In genomic region chr7:19147497-19148045, GRCm38 (mm10) we compare ENCODE assay signal across 11 mouse cellular contexts. TPM values are rescaled to one million over a fixed set of nuclear protein-coding genes. Genes with fewer than 3 reads are reported as not detected.
DNase-seq lines count a peak whose midpoint lies in the region; ATAC-seq and TF ChIP-seq lines count a peak whose summit lies in the region.
"Had no signal": no experiment of that assay in that cellular context is flagged by ENCODE, and none has a peak within 500 bp of the region (broad histone marks: within the 10 kb centered on the region; RNA-seq: fewer than 3 reads in every experiment).

No protein-coding gene starts in this region.

- H3K9ac ChIP-seq in kidney, embryonic 14.5 days (ENCODE audit: low read depth, low read length), result no peak overlapping the region
- H3K9ac ChIP-seq in kidney, embryonic 16.5 days (replicated peaks; ENCODE audit: low read length), result no peak overlapping the region
- H3K9ac ChIP-seq in hindbrain, embryonic 12.5 days, result peak overlapping the region; percentile 9; the same call in 1 of the 2 replicates
- no peak overlapping the region for H3K9ac ChIP-seq in midbrain, embryonic 16.5 days (ENCODE audit: low read depth, low read length)

- intact Hi-C loops in gastrocnemius, adult 2 months (cut with DNase I), result loop anchor here (2.0 kb wide), 1 partner anchor 15 kb away; no protein-coding TSS in a partner anchor

- no peaks in the 10 kb centered on the region for H3K27me3 ChIP-seq in kidney, embryonic 14.5 days (ENCODE audit: control insufficient read depth, insufficient read depth, low read length)
- H3K27me3 ChIP-seq in kidney, embryonic 16.5 days (ENCODE audit: insufficient read depth, low read length), result no peaks in the 10 kb centered on the region
- H3K27me3 ChIP-seq in hindbrain, embryonic 12.5 days, result no peaks in the 10 kb centered on the region
- H3K27me3 ChIP-seq in midbrain, embryonic 16.5 days (ENCODE audit: control insufficient read depth, insufficient read depth, low read depth, low read length), result no peaks in the 10 kb centered on the region

- H3K4me1 ChIP-seq in kidney, embryonic 14.5 days (ENCODE audit: control insufficient read depth, insufficient read depth, low read length), result peaks cover 15% of the 10 kb centered on the region
- peaks cover 17% of the 10 kb centered on the region for H3K4me1 ChIP-seq in kidney, embryonic 16.5 days (ENCODE audit: insufficient read depth, low read length)
- H3K4me1 ChIP-seq in hindbrain, embryonic 12.5 days, result peaks cover 24% of the 10 kb centered on the region
- H3K4me1 ChIP-seq in midbrain, embryonic 16.5 days (ENCODE audit: control insufficient read depth, insufficient read depth, low read length), result peaks cover 18% of the 10 kb centered on the region

- ATAC-seq in kidney, embryonic 14.5 days (ENCODE audit: low FRiP score, low TSS enrichment), result no peak
- ATAC-seq in kidney, embryonic 16.5 days (ENCODE audit: low FRiP score, low TSS enrichment), result no peak
- ATAC-seq in hindbrain, embryonic 12.5 days (ENCODE audit: low FRiP score), result no peak
- no peak for ATAC-seq in midbrain, embryonic 16.5 days

- no peak overlapping the region for H3K27ac ChIP-seq in kidney, embryonic 14.5 days (ENCODE audit: low read depth, low read length)
- H3K27ac ChIP-seq in kidney, embryonic 16.5 days (ENCODE audit: low read length), result no peak overlapping the region
- no peak overlapping the region for H3K27ac ChIP-seq in hindbrain, embryonic 12.5 days
- no peak overlapping the region for H3K27ac ChIP-seq in midbrain, embryonic 16.5 days (ENCODE audit: low read length)
- H3K27ac ChIP-seq in gastrocnemius, adult 2 months, result no peak overlapping the region

- H3K4me2 ChIP-seq in kidney, embryonic 14.5 days (replicated peaks; ENCODE audit: low read depth, low read length), result peak overlapping the region; percentile 87
- no peak overlapping the region for H3K4me2 ChIP-seq in kidney, embryonic 16.5 days (replicated peaks; ENCODE audit: low read depth, low read length)
- H3K4me2 ChIP-seq in hindbrain, embryonic 12.5 days (replicated peaks), result peak overlapping the region; percentile 66
- H3K4me2 ChIP-seq in midbrain, embryonic 16.5 days (ENCODE audit: low read length), result peak overlapping the region; percentile 62

- peak; percentile 59 for DNase-seq in NIH3T3 (ENCODE audit: low read depth)
- no peak for DNase-seq in thymus, postnatal 36 days
- no peak for DNase-seq in adrenal gland, postnatal 4 days (ENCODE audit: low spot score in 2 of 2)
- DNase-seq in gastrocnemius, adult 2 months, result no peak
- DNase-seq: adrenal gland, postnatal 36 days; cerebellum, postnatal 36 days; lung, postnatal 10 days had no signal

- no peak overlapping the region for H3K4me3 ChIP-seq in kidney, embryonic 14.5 days (ENCODE audit: low read length)
- no peak overlapping the region for H3K4me3 ChIP-seq in kidney, embryonic 16.5 days (ENCODE audit: low read length)
- peak overlapping the region; percentile 60; the same call in 1 of the 2 replicates for H3K4me3 ChIP-seq in hindbrain, embryonic 12.5 days
- H3K4me3 ChIP-seq in midbrain, embryonic 16.5 days (ENCODE audit: low read depth, low read length), result peak overlapping the region; percentile 51; the same call in 1 of the 2 replicates
- no peak overlapping the region for H3K4me3 ChIP-seq in gastrocnemius, adult 2 months

- no peaks in the 10 kb centered on the region for H3K9me3 ChIP-seq in kidney, embryonic 14.5 days (ENCODE audit: control insufficient read depth, low read length)
- H3K9me3 ChIP-seq in kidney, embryonic 16.5 days (ENCODE audit: low read length), result no peaks in the 10 kb centered on the region
- no peaks in the 10 kb centered on the region for H3K9me3 ChIP-seq in hindbrain, embryonic 12.5 days (replicated peaks)
- H3K9me3 ChIP-seq in midbrain, embryonic 16.5 days (replicated peaks; ENCODE audit: control insufficient read depth, low read length, poor library complexity, severe bottlenecking), result no peaks in the 10 kb centered on the region

- no peak for TF ChIP-seq CTCF in gastrocnemius, adult 2 months (IDR thresholded peaks at IDR 0.05)

- WGBS in kidney, embryonic 14.5 days, result 42% methylated on average over 6 of the region's 6 CpGs
- 33% methylated on average over 6 of the region's 6 CpGs for WGBS in kidney, embryonic 16.5 days
- 62% methylated on average over 6 of the region's 6 CpGs for WGBS in hindbrain, embryonic 12.5 days
- 72% methylated on average over 6 of the region's 6 CpGs for WGBS in midbrain, embryonic 16.5 days

- peaks cover 13% of the 10 kb centered on the region; the same call in 1 of the 2 replicates for H3K36me3 ChIP-seq in kidney, embryonic 14.5 days (ENCODE audit: control insufficient read depth, insufficient read depth, low read length)
- H3K36me3 ChIP-seq in kidney, embryonic 16.5 days (ENCODE audit: insufficient read depth, low read length), result peaks cover 12% of the 10 kb centered on the region
- peaks cover 22% of the 10 kb centered on the region for H3K36me3 ChIP-seq in hindbrain, embryonic 12.5 days
- peaks cover 9% of the 10 kb centered on the region for H3K36me3 ChIP-seq in midbrain, embryonic 16.5 days (ENCODE audit: control insufficient read depth, insufficient read depth, low read length)

RNA-seq across cellular contexts. Expression of gene Qpctl, which starts 1.5 kb away (rescaled TPM):
- 8.9 and 12.8 TPM in 2 replicates for polyA plus RNA-seq in kidney, embryonic 14.5 days (2014; fragmentation: Nextera tagmentation; extraction: Ambion mirVana)
- polyA plus RNA-seq in kidney, embryonic 16.5 days (2015; fragmentation: Nextera tagmentation; extraction: Ambion mirVana), result 15.1 and 16.1 TPM in 2 replicates
- polyA plus RNA-seq in hindbrain, embryonic 12.5 days (2016; fragmentation: Nextera tagmentation; extraction: Ambion mirVana), result 21.2 and 22.8 TPM in 2 replicates
- polyA plus RNA-seq in midbrain, embryonic 16.5 days (2015; fragmentation: Nextera tagmentation; extraction: Ambion mirVana), result 24.9 and 28.8 TPM in 2 replicates
- total RNA-seq in adrenal gland, postnatal 4 days (2021), result 10 to 100 TPM; 16.1 TPM
- total RNA-seq in gastrocnemius, adult 2 months (2021), result 1 to 10 TPM; 2.0 TPM

RNA-seq across cellular contexts. Expression of gene Snrpd2, which starts 2.0 kb away (rescaled TPM):
- polyA plus RNA-seq in kidney, embryonic 14.5 days (2014; fragmentation: Nextera tagmentation; extraction: Ambion mirVana), result 155 and 205 TPM in 2 replicates
- polyA plus RNA-seq in kidney, embryonic 16.5 days (2015; fragmentation: Nextera tagmentation; extraction: Ambion mirVana), result 137 and 141 TPM in 2 replicates
- 118 and 122 TPM in 2 replicates for polyA plus RNA-seq in hindbrain, embryonic 12.5 days (2016; fragmentation: Nextera tagmentation; extraction: Ambion mirVana)
- polyA plus RNA-seq in midbrain, embryonic 16.5 days (2015; fragmentation: Nextera tagmentation; extraction: Ambion mirVana), result 105 TPM in 2 replicates
- total RNA-seq in adrenal gland, postnatal 4 days (2021), result 100 to 1,000 TPM; 111 to 116 TPM
- total RNA-seq in gastrocnemius, adult 2 months (2021), result 10 to 100 TPM; 49.7 to 58.0 TPM

RNA-seq across cellular contexts. Expression of gene Gipr, which starts 18.4 kb away (rescaled TPM):
- polyA plus RNA-seq in kidney, embryonic 14.5 days (2014; fragmentation: Nextera tagmentation; extraction: Ambion mirVana), result 0.31 and 0.45 TPM in 2 replicates
- polyA plus RNA-seq in kidney, embryonic 16.5 days (2015; fragmentation: Nextera tagmentation; extraction: Ambion mirVana), result 0.37 and 0.60 TPM in 2 replicates
- polyA plus RNA-seq in hindbrain, embryonic 12.5 days (2016; fragmentation: Nextera tagmentation; extraction: Ambion mirVana), result 1.4 and 2.0 TPM in 2 replicates
- 4.0 and 4.8 TPM in 2 replicates for polyA plus RNA-seq in midbrain, embryonic 16.5 days (2015; fragmentation: Nextera tagmentation; extraction: Ambion mirVana)
- 1 to 10 TPM; 1.9 to 2.5 TPM for total RNA-seq in adrenal gland, postnatal 4 days (2021)
- not detected for total RNA-seq in gastrocnemius, adult 2 months (2021)

RNA-seq across cellular contexts. Expression of gene Fbxo46, which starts 27.9 kb away (rescaled TPM):
- polyA plus RNA-seq in kidney, embryonic 14.5 days (2014; fragmentation: Nextera tagmentation; extraction: Ambion mirVana), result 5.7 and 10.0 TPM in 2 replicates
- polyA plus RNA-seq in kidney, embryonic 16.5 days (2015; fragmentation: Nextera tagmentation; extraction: Ambion mirVana), result 18.4 and 20.3 TPM in 2 replicates
- 20.9 TPM in 2 replicates for polyA plus RNA-seq in hindbrain, embryonic 12.5 days (2016; fragmentation: Nextera tagmentation; extraction: Ambion mirVana)
- polyA plus RNA-seq in midbrain, embryonic 16.5 days (2015; fragmentation: Nextera tagmentation; extraction: Ambion mirVana), result 18.2 and 21.1 TPM in 2 replicates
- total RNA-seq in adrenal gland, postnatal 4 days (2021), result 10 to 100 TPM; 13.7 to 14.6 TPM
- 1 to 10 TPM; 2.3 to 3.0 TPM for total RNA-seq in gastrocnemius, adult 2 months (2021)

RNA-seq across cellular contexts. Expression of gene Eml2, which starts 28.6 kb away (rescaled TPM):
- 2.8 and 5.7 TPM in 2 replicates for polyA plus RNA-seq in kidney, embryonic 14.5 days (2014; fragmentation: Nextera tagmentation; extraction: Ambion mirVana)
- polyA plus RNA-seq in kidney, embryonic 16.5 days (2015; fragmentation: Nextera tagmentation; extraction: Ambion mirVana), result 12.0 and 14.5 TPM in 2 replicates
- 6.1 and 7.2 TPM in 2 replicates for polyA plus RNA-seq in hindbrain, embryonic 12.5 days (2016; fragmentation: Nextera tagmentation; extraction: Ambion mirVana)
- polyA plus RNA-seq in midbrain, embryonic 16.5 days (2015; fragmentation: Nextera tagmentation; extraction: Ambion mirVana), result 10.6 TPM in 2 replicates
- total RNA-seq in adrenal gland, postnatal 4 days (2021), result 10 to 100 TPM; 44.8 to 46.7 TPM
- total RNA-seq in gastrocnemius, adult 2 months (2021), result 10 to 100 TPM in 1 of 2 experiments, 1 to 10 TPM in 1; 9.5 to 10.5 TPM

Comparison
In these comparisons a context has a peak if more than half of its experiments do, and no peak if none do; other contexts are left out.
1. H3K4me3 ChIP-seq: peak in hindbrain, embryonic 12.5 days (single experiment) and midbrain, embryonic 16.5 days (single experiment); none in kidney, embryonic 14.5 days (single experiment), kidney, embryonic 16.5 days (single experiment) and gastrocnemius, adult 2 months (single experiment).